15 mouse cellular contexts compared by ENCODE assay signal in genomic region chr5:4651167-4651955, GRCm38 (mm10).
DNase-seq lines count a peak whose midpoint lies in the region; ATAC-seq lines count a peak whose summit lies in the region.
"Had no signal": no experiment of that assay in that cellular context is flagged by ENCODE, and none has a peak within 500 bp of the region (broad histone marks: within the 10 kb centered on the region; RNA-seq: fewer than 3 reads in every experiment).

No protein-coding gene starts in this region.

- no peak overlapping the region for H3K4me2 ChIP-seq in hindbrain, embryonic 13.5 days
- no peak overlapping the region for H3K4me2 ChIP-seq in neural tube, embryonic 12.5 days (replicated peaks)
- H3K4me2 ChIP-seq: heart, embryonic 11.5 days; liver, embryonic 13.5 days had no signal

- no peaks in the 10 kb centered on the region for H3K27me3 ChIP-seq in hindbrain, embryonic 13.5 days
- peaks cover 3% of the 10 kb centered on the region; the same call in 1 of the 2 replicates for H3K27me3 ChIP-seq in neural tube, embryonic 12.5 days (replicated peaks)
- H3K27me3 ChIP-seq: liver, embryonic 13.5 days had no signal

- peaks cover 20% of the 10 kb centered on the region for H3K4me1 ChIP-seq in hindbrain, embryonic 13.5 days (replicated peaks)
- H3K4me1 ChIP-seq in neural tube, embryonic 12.5 days: peaks cover 13% of the 10 kb centered on the region
- H3K4me1 ChIP-seq: liver, embryonic 13.5 days had no signal

- no peak overlapping the region for H3K27ac ChIP-seq in hindbrain, embryonic 13.5 days
- H3K27ac ChIP-seq in neural tube, embryonic 12.5 days: no peak overlapping the region
- H3K27ac ChIP-seq: liver, embryonic 13.5 days had no signal

- WGBS in hindbrain, embryonic 13.5 days: 24% methylated on average over 6 of the region's 6 CpGs
- 55% methylated on average over 6 of the region's 6 CpGs for WGBS in neural tube, embryonic 12.5 days

- H3K9ac ChIP-seq in hindbrain, embryonic 13.5 days: no peak overlapping the region
- H3K9ac ChIP-seq in neural tube, embryonic 12.5 days: no peak overlapping the region
- H3K9ac ChIP-seq: liver, embryonic 13.5 days had no signal

- no peak overlapping the region for H3K4me3 ChIP-seq in hindbrain, embryonic 13.5 days
- H3K4me3 ChIP-seq in neural tube, embryonic 12.5 days: no peak overlapping the region
- H3K4me3 ChIP-seq: liver, embryonic 13.5 days had no signal

- peak; percentile 13 for DNase-seq in gastrocnemius, postnatal 25 days
- DNase-seq in gastrocnemius, adult 8-10 months (ENCODE audit: low spot score in 2 of 2): no peak
- peak; percentile 54 for DNase-seq in embryo, embryonic 10.5 days (ENCODE audit: low spot score)
- no peak for DNase-seq in spleen, postnatal 36 days (ENCODE audit: low spot score in 2 of 2)
- no peak for DNase-seq in urinary bladder, postnatal 4 days (ENCODE audit: low spot score in 2 of 2)
- no peak for DNase-seq in left cerebral cortex, postnatal 10 days (ENCODE audit: extremely low spot score in 1 of 2, low spot score in 2 of 2)
- DNase-seq: adrenal gland, postnatal 25 days; kidney, postnatal 36 days; liver, embryonic 13.5 days; lung, postnatal 4 days; right cerebral cortex, postnatal 4 days had no signal

- ATAC-seq in hindbrain, embryonic 13.5 days (ENCODE audit: low FRiP score): peak; percentile 90
- peak; percentile 91 for ATAC-seq in neural tube, embryonic 12.5 days (ENCODE audit: low FRiP score, low read depth)
- ATAC-seq: inflammation-experienced regulatory T-cells, adult 6 months had no signal

- H3K36me3 ChIP-seq in hindbrain, embryonic 13.5 days: no peaks in the 10 kb centered on the region
- H3K36me3 ChIP-seq in neural tube, embryonic 12.5 days: no peaks in the 10 kb centered on the region
- H3K36me3 ChIP-seq: liver, embryonic 13.5 days had no signal

- H3K9me3 ChIP-seq in hindbrain, embryonic 13.5 days: no peaks in the 10 kb centered on the region
- no peaks in the 10 kb centered on the region for H3K9me3 ChIP-seq in neural tube, embryonic 12.5 days
- H3K9me3 ChIP-seq: liver, embryonic 13.5 days had no signal

- intact Hi-C loops in left cerebral cortex, postnatal 10 days (cut with DNase I): no loop called here

Comparison
In these comparisons a context has a peak if more than half of its experiments do, and no peak if none do; other contexts are left out.
1. DNase-seq: peak in gastrocnemius, postnatal 25 days (single experiment) and embryo, embryonic 10.5 days (single experiment); none in gastrocnemius, adult 8-10 months (0 of 2), spleen, postnatal 36 days (0 of 2), urinary bladder, postnatal 4 days (0 of 2) and left cerebral cortex, postnatal 10 days (0 of 2).